Mouse (Mus musculus) G1E (cell line): ENCODE data around the gene Aimp2. TPM values are rescaled to one million over a fixed set of nuclear protein-coding genes. Genes with fewer than 3 reads are reported as not detected.
A peak's percentile ranks its signal among the peaks of the same experiment; 100 is the strongest.

Source experiments
- ATAC-seq: 2 replicates; pipeline ENCODE4 v1.8.0; 2016; ENCODE audit warnings: mild to moderate bottlenecking; ENCODE audit not compliant: insufficient number of reproducible peaks, poor library complexity, low FRiP score, severe bottlenecking; ENCODE audit errors: extremely low read depth
- DNase-seq: peaks from one replicate; pipeline ENCODE4 v3.0.0; 2012; ENCODE audit warnings: low spot score
- H3K27me3 ChIP-seq: 2 replicates; pipeline ENCODE4 v1.6.1; 2012; ENCODE audit warnings: mild to moderate bottlenecking, low read length, inconsistent platforms; ENCODE audit not compliant: insufficient read depth
- H3K36me3 ChIP-seq: replicated peaks from 2 replicates; pipeline ENCODE3; 2012; ENCODE audit warnings: mild to moderate bottlenecking, inconsistent platforms
- H3K4me1 ChIP-seq: 2 replicates; pipeline ENCODE4 v1.6.1; 2012; ENCODE audit warnings: low read depth, low read length, inconsistent platforms, mixed read lengths; ENCODE audit not compliant: insufficient read depth
- H3K4me3 ChIP-seq: 2 replicates; pipeline ENCODE4 v1.5.1; 2012; ENCODE audit warnings: low read depth, mild to moderate bottlenecking, inconsistent platforms, low read length, moderate library complexity, mixed read lengths
- H3K9me3 ChIP-seq: replicated peaks from 2 replicates; pipeline ENCODE4 v1.6.1; 2012; ENCODE audit warnings: inconsistent platforms
- CTCF ChIP-seq: IDR thresholded peaks from 2 replicates; pipeline ENCODE4 v1.5.1; 2012; ENCODE audit warnings: low read depth, low read length, inconsistent platforms, mixed read lengths
- GATA1 ChIP-seq: IDR thresholded peaks from 2 replicates; pipeline ENCODE4 v1.6.1; 2012; ENCODE audit warnings: borderline replicate concordance, low read length, inconsistent platforms, mixed read lengths
- GATA2 ChIP-seq: IDR thresholded peaks from 2 replicates; pipeline ENCODE4 v1.6.1; 2012; ENCODE audit warnings: low read depth, low read length, inconsistent platforms, borderline replicate concordance
- POLR2AphosphoS5 ChIP-seq: IDR thresholded peaks from 2 replicates; pipeline ENCODE4 v1.6.1; 2012; ENCODE audit warnings: low read depth, low read length, inconsistent platforms; ENCODE audit not compliant: insufficient replicate concordance
- TAL1 ChIP-seq: conservative IDR thresholded peaks from 2 replicates; pipeline ENCODE4 v1.6.1; 2012; ENCODE audit warnings: low read depth, low read length, inconsistent platforms, mixed read lengths
- polyA plus RNA-seq: library from polyadenylated mRNA; stranded (reverse); fragments of >175 nt; gene quantifications from 2 replicates; pipeline ENCODE4 v1.2.3, GENCODE M21; 2012
- total RNA-seq, 2 experiments: library from RNA; stranded (forward) in 1 of 2; stranded (reverse) in 1 of 2; fragments of 200-1000 nt in 1 of 2; fragments of >200 nt in 1 of 2; fragmentation: Nextera tagmentation in 1 of 2; gene quantifications; 2 replicates each; pipeline ENCODE4 v1.2.3; 2014 to 2017

Gene Aimp2
- 48.3 and 61.2 TPM in 2 replicates for total RNA-seq (2014; fragmentation: Nextera tagmentation)
- 75.9 and 82.8 TPM in 2 replicates for total RNA-seq (2017)
- polyA plus RNA-seq, result 69.6 and 91.3 TPM in 2 replicates

DNA sequence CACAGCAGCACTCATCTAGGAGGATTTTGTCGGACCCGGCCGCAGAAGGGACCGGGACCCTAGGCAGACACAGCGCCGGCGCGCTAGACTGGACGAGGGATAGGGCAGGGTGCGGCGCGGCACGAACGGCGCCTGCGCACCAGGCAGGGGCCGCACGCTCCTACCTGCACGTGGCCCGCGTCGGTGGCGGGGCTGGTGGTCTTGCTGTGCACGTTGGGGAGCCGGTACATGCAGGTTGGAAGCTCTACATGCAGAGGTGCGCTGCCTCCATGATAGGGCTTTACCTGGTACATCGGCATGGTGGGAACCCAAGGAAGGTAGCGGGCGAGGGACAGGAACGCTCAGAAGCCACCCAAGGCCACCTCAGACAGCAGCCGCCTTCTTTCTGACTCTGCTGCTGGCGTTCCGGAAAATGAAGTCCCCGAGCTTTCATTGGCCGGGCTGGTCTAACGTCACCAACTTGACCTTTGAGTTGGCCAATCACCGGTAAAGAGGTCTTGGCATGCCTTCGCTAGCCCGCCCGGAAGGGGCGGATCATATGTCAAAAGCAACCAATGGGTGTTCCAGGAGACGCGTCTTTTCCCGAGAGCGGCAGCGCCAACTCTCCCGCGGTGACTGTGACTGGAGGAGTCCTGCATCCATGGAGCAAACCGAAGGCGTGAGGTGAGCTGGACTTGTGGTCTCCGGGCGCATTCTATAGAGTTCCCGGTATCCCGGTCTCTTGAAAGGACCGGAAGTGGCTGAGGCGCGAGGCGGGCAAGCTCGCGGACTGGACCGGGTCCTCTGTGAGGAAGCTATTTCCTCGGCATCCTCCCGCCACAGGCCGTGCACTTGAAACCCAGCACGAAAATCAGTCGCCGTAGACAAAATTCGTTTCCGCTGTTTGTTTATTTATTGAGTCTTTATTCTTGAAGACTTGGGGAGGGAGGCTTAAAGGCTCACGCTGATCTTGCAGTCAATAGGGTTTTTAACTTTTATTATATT lies at the start of gene Aimp2, which contains the start of gene Pms2:
Aimp2 (minus strand) TSS at position 431 of the 984 bp plus-strand sequence.
Pms2 (plus strand) TSS at position 548 of the 984 bp plus-strand sequence.
- peak within 1 kb of the TSS; percentile 82 for H3K4me3 ChIP-seq
- no peak for TF ChIP-seq CTCF
- TF ChIP-seq GATA2, result no peak
- TF ChIP-seq GATA1, result no peak
- no peak for TF ChIP-seq POLR2AphosphoS5
- no peak for TF ChIP-seq TAL1
- no peaks in the 10 kb centered on the region for H3K27me3 ChIP-seq
- peaks cover 57% of the 10 kb centered on the region for H3K36me3 ChIP-seq
- H3K4me1 ChIP-seq, result peaks cover 46% of the 10 kb centered on the region
- DNase-seq, result peak; percentile 98
- peak; percentile 97 for ATAC-seq
- H3K9me3 ChIP-seq, result no peaks in the 10 kb centered on the region

GRCm38 (mm10) chr5:143957101-143957500 lies 47.5 kb upstream of the Aimp2 start:
- H3K4me3 ChIP-seq, result no peak overlapping the region
- H3K4me1 ChIP-seq, result no peaks in the 10 kb centered on the region
- TF ChIP-seq GATA2 (no peak), TAL1 (no peak), POLR2AphosphoS5 (no peak), CTCF (no peak), GATA1 (no peak)
- H3K9me3 ChIP-seq, result peaks cover 4% of the 10 kb centered on the region
- DNase-seq, result no peak
- no peaks in the 10 kb centered on the region for H3K36me3 ChIP-seq
- peaks cover 21% of the 10 kb centered on the region for H3K27me3 ChIP-seq
- no peak for ATAC-seq

DNA sequence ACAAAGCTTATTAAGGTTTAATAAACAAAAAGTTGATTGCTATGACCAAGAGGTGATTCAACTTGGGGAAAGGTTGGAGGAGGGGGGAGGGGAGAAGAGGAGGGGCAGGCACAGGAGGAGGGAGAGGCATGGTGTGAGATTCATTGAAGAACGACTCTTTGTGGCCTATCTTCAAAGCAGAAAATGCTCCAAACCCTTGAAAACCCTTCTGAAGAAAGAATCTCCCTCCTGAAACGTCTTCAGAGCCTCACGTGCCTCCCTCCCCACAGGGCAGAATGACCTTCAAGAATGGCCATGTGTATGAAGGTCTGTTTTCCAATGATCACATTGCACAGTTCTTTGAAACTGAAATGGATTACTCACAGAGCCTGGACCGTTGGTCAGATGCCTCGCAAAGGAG lies 40.4 kb upstream of the Aimp2 start:
- no peak overlapping the region for H3K4me3 ChIP-seq
- H3K36me3 ChIP-seq, result no peaks in the 10 kb centered on the region
- DNase-seq (no peak), ATAC-seq (no peak)
- H3K4me1 ChIP-seq, result no peaks in the 10 kb centered on the region
- no peaks in the 10 kb centered on the region for H3K9me3 ChIP-seq
- TF ChIP-seq POLR2AphosphoS5 (no peak), TAL1 (no peak), GATA2 (no peak), CTCF (no peak), GATA1 (no peak)
- peaks cover 5% of the 10 kb centered on the region; the same call in 1 of the 2 replicates for H3K27me3 ChIP-seq

GRCm38 (mm10) chr5:143948361-143948760 lies 38.7 kb upstream of the Aimp2 start:
- DNase-seq, result no peak
- peaks cover 14% of the 10 kb centered on the region for H3K27me3 ChIP-seq
- H3K4me1 ChIP-seq, result no peaks in the 10 kb centered on the region
- ATAC-seq, result no peak
- no peaks in the 10 kb centered on the region for H3K9me3 ChIP-seq
- H3K36me3 ChIP-seq, result no peaks in the 10 kb centered on the region
- TF ChIP-seq TAL1 (no peak), GATA2 (no peak), POLR2AphosphoS5 (no peak), CTCF (no peak), GATA1 (no peak)
- H3K4me3 ChIP-seq, result no peak overlapping the region

GRCm38 (mm10) chr5:143943231-143944125 lies 33.8 kb upstream of the Aimp2 start:
- H3K9me3 ChIP-seq, result no peaks in the 10 kb centered on the region
- H3K36me3 ChIP-seq, result no peaks in the 10 kb centered on the region
- DNase-seq (no peak), ATAC-seq (no peak)
- no peak overlapping the region for H3K4me3 ChIP-seq
- H3K4me1 ChIP-seq, result peaks cover 3% of the 10 kb centered on the region; the same call in 1 of the 2 replicates
- TF ChIP-seq TAL1, result no peak
- no peak for TF ChIP-seq GATA1
- peaks cover 13% of the 10 kb centered on the region for H3K27me3 ChIP-seq

DNA sequence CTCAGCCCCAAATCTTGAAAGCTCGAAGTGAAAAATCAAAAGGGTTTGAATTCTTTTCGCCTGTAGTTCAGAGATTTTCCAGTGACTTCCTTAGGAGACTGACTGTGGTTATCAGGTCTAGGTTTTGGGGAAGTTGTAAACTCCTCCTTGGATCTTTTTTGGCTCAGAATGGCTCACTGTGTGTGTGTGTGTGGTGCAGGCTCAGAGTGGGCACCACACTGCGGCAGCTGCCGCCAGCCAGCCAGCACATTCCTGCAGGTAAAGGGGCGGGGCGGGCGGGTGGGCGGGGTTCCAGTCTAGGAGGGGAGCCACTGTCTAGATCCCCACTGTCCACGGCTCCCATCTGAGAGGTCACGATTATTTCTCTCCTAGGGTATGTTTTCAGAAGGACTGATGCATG lies 31.9 kb upstream of the Aimp2 start:
- Histone ChIP-seq H3K36me3 (no peaks in the 10 kb centered on the region), H3K4me1 (peaks cover 3% of the 10 kb centered on the region; the same call in 1 of the 2 replicates), H3K9me3 (no peaks in the 10 kb centered on the region), H3K4me3 (no peak overlapping the region), H3K27me3 (peaks cover 13% of the 10 kb centered on the region)
- DNase-seq (no peak), ATAC-seq (no peak)
- TF ChIP-seq TAL1, result no peak
- TF ChIP-seq POLR2AphosphoS5, result no peak
- no peak for TF ChIP-seq GATA1
- TF ChIP-seq CTCF, result no peak
- TF ChIP-seq GATA2, result no peak
